Mouse (Mus musculus): ENCODE results near the gene Mlh1. TPM values are rescaled to one million over a fixed set of nuclear protein-coding genes. Genes with fewer than 3 reads are reported as not detected.

Mlh1 gene
- total RNA-seq, 2 experiments from 2014 or later = 68.5 to 69.4 TPM

GRCm38 (mm10) chr9:111287956-111288355 is 16.4 kb upstream of the Mlh1 start:
- ATAC-seq (replicated peaks; ENCODE audit: low FRiP score, low TSS enrichment, poor library complexity, severe bottlenecking) = no peak

- no peak for ATAC-seq (replicated peaks; ENCODE audit: low FRiP score, low TSS enrichment, poor library complexity, severe bottlenecking)
Measured at GRCm38 (mm10) chr9:111286468-111286867, 14.9 kb upstream of the Mlh1 start.

- no peak for ATAC-seq (replicated peaks; ENCODE audit: low FRiP score, low TSS enrichment, poor library complexity, severe bottlenecking)
Measured at GRCm38 (mm10) chr9:111285676-111286075, 14.1 kb upstream of the Mlh1 start.

- ATAC-seq (replicated peaks; ENCODE audit: low FRiP score, low TSS enrichment, poor library complexity, severe bottlenecking) = no peak
Measured at GRCm38 (mm10) chr9:111285061-111285460, 13.5 kb upstream of the Mlh1 start.

- no peak for ATAC-seq (replicated peaks; ENCODE audit: low FRiP score, low TSS enrichment, poor library complexity, severe bottlenecking)
Measured at GRCm38 (mm10) chr9:111275156-111275555, 3.6 kb upstream of the Mlh1 start.

- no peak for ATAC-seq (replicated peaks; ENCODE audit: low FRiP score, low TSS enrichment, poor library complexity, severe bottlenecking)
Measured at GRCm38 (mm10) chr9:111273958-111274357, 2.4 kb upstream of the Mlh1 start.

GRCm38 (mm10) chr9:111272996-111273785 is 1.6 kb upstream of the Mlh1 start:
- no peak for ATAC-seq (replicated peaks; ENCODE audit: low FRiP score, low TSS enrichment, poor library complexity, severe bottlenecking)

GRCm38 (mm10) chr9:111272356-111272755 is 765 bp upstream of the Mlh1 start:
- peak; percentile 1; the same call in 1 of the 2 replicates for ATAC-seq (replicated peaks; ENCODE audit: low FRiP score, low TSS enrichment, poor library complexity, severe bottlenecking)

GRCm38 (mm10) chr9:111271056-111271433 is 546 bp downstream of the Mlh1 start:
- ATAC-seq (replicated peaks; ENCODE audit: low FRiP score, low TSS enrichment, poor library complexity, severe bottlenecking) = peak; percentile 62

GRCm38 (mm10) chr9:111270606-111271005 is 985 bp downstream of the Mlh1 start:
- no peak for ATAC-seq (replicated peaks; ENCODE audit: low FRiP score, low TSS enrichment, poor library complexity, severe bottlenecking)

GRCm38 (mm10) chr9:111267998-111268397 is 3.6 kb downstream of the Mlh1 start:
- ATAC-seq (replicated peaks; ENCODE audit: low FRiP score, low TSS enrichment, poor library complexity, severe bottlenecking) = no peak

- ATAC-seq (replicated peaks; ENCODE audit: low FRiP score, low TSS enrichment, poor library complexity, severe bottlenecking) = no peak
Measured at GRCm38 (mm10) chr9:111261356-111261755, 10.2 kb downstream of the Mlh1 start.

GRCm38 (mm10) chr9:111260360-111260985 is 11.1 kb downstream of the Mlh1 start:
- no peak for ATAC-seq (replicated peaks; ENCODE audit: low FRiP score, low TSS enrichment, poor library complexity, severe bottlenecking)

GRCm38 (mm10) chr9:111252161-111252869 is 19.3 kb downstream of the Mlh1 start:
- ATAC-seq (replicated peaks; ENCODE audit: low FRiP score, low TSS enrichment, poor library complexity, severe bottlenecking) = no peak

- ATAC-seq (replicated peaks; ENCODE audit: low FRiP score, low TSS enrichment, poor library complexity, severe bottlenecking) = peak; percentile 66
Measured at GRCm38 (mm10) chr9:111247682-111248246, 23.8 kb downstream of the Mlh1 start.

GRCm38 (mm10) chr9:111245546-111245945 is 26.0 kb downstream of the Mlh1 start:
- no peak for ATAC-seq (replicated peaks; ENCODE audit: low FRiP score, low TSS enrichment, poor library complexity, severe bottlenecking)

- ATAC-seq (replicated peaks; ENCODE audit: low FRiP score, low TSS enrichment, poor library complexity, severe bottlenecking) = no peak
Measured at GRCm38 (mm10) chr9:111243384-111243783, 28.2 kb downstream of the Mlh1 start.

- no peak for ATAC-seq (replicated peaks; ENCODE audit: low FRiP score, low TSS enrichment, poor library complexity, severe bottlenecking)
Measured at GRCm38 (mm10) chr9:111239821-111240220, 31.8 kb downstream of the Mlh1 start.

GRCm38 (mm10) chr9:111237726-111238125 is 33.9 kb downstream of the Mlh1 start:
- no peak for ATAC-seq (replicated peaks; ENCODE audit: low FRiP score, low TSS enrichment, poor library complexity, severe bottlenecking)

- no peak for ATAC-seq (replicated peaks; ENCODE audit: low FRiP score, low TSS enrichment, poor library complexity, severe bottlenecking)
Measured at GRCm38 (mm10) chr9:111234701-111235100, 36.9 kb downstream of the Mlh1 start.

Measured in megakaryocyte-erythroid progenitor cell, adult 5-6 weeks (primary cell).